Mouse (Mus musculus) hindbrain, embryonic 10.5 days (tissue): ENCODE data around the gene Tmem33. TPM values are rescaled to one million over a fixed set of nuclear protein-coding genes. Genes with fewer than 3 reads are reported as not detected.

ENCODE experiments used
- DNase-seq: peaks from one replicate; pipeline ENCODE4 v3.0.0-alpha.2; 2017; ENCODE audit warnings: low spot score
- H3K27ac ChIP-seq: fragments of 300-500 bp; sonication (generic); 2 replicates; pipeline ENCODE4 v1.5.1; 2016; ENCODE audit warnings: mild to moderate bottlenecking, moderate library complexity
- H3K27me3 ChIP-seq: fragments of 300-500 bp; sonication (generic); 2 replicates; pipeline ENCODE4 v1.6.1; 2016; ENCODE audit warnings: mild to moderate bottlenecking; ENCODE audit not compliant: poor library complexity, insufficient read depth, severe bottlenecking
- H3K36me3 ChIP-seq: fragments of 300-500 bp; sonication (generic); 2 replicates; pipeline ENCODE4 v1.6.1; 2016; ENCODE audit warnings: mild to moderate bottlenecking, moderate library complexity
- H3K4me1 ChIP-seq: fragments of 300-500 bp; sonication (generic); replicated peaks from 2 replicates; pipeline ENCODE4 v1.6.1; 2016; ENCODE audit warnings: mild to moderate bottlenecking
- H3K4me3 ChIP-seq: fragments of 300-500 bp; sonication (generic); 2 replicates; pipeline ENCODE4 v1.5.1; 2016; ENCODE audit warnings: mild to moderate bottlenecking, moderate library complexity
- H3K9me3 ChIP-seq: fragments of 300-500 bp; sonication (generic); 2 replicates; pipeline ENCODE4 v1.6.1; 2016; ENCODE audit warnings: mild to moderate bottlenecking, moderate library complexity
- WGBS: fragments of 180-500 bp; shearing (Covaris S2); methylation state at CpG from one replicate; pipeline ENCODE4 v1.1.7; 2016; 5-methylcytosine and 5-hydroxymethylcytosine counted together
- polyA plus RNA-seq: library from polyadenylated mRNA; unstranded; fragments of >200 nt; fragmentation: Nextera tagmentation; extraction: Ambion mirVana; gene quantifications from 2 replicates; pipeline ENCODE4 v1.2.1, GENCODE M21; 2016

The Tmem33 gene
- polyA plus RNA-seq, 1 experiment from 2014 or later: 118 TPM

DNA sequence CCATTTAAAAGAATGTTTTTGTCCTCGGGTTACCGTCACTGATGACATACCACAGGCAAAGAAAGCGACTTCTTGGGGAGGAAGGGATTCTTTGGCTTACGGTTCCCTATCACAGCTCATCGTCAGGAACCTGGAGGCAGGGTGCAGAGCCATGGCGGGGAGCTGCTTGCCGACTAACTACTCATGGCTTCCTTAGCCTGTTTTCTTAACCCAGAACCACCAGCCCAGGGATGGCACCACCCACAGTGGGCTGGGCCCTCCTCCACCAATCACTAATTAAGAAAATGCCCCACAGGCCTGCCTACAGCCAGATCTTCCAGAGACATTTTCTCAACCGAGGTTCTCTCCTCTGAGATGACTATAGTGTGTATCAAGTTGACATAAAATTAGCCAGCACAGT, 8.9 kb downstream of the Tmem33 start:
- Histone ChIP-seq H3K4me3 (no peak overlapping the region), H3K27ac (no peak overlapping the region), H3K36me3 (peaks cover 55% of the 10 kb centered on the region), H3K9me3 (no peaks in the 10 kb centered on the region), H3K4me1 (no peaks in the 10 kb centered on the region), H3K27me3 (no peaks in the 10 kb centered on the region)
- WGBS: 94% methylated on average over 8 of the region's 8 CpGs
- no peak for DNase-seq

DNA sequence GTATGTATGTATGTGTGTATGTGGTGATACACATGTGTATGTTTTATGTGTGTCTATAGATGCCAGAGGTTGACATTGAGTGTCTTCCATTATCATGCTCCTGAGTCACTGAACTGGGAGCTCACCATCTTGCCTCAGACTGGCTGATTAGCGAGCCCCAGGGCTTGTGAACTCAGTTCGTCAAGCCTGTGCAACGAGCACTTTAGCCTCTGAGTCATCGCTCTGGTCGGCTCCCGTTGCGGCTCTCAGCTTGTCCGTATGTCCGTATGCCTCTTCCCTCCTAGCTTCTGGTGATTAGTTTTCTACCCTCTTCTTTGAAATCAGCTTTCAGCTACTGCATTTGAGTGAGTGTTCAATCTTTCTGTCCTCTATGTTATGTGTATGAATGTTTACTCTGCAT, 19.0 kb downstream of the Tmem33 start:
- Histone ChIP-seq H3K36me3 (peaks cover 71% of the 10 kb centered on the region), H3K27me3 (no peaks in the 10 kb centered on the region), H3K4me3 (no peak overlapping the region), H3K4me1 (no peaks in the 10 kb centered on the region), H3K27ac (no peak overlapping the region), H3K9me3 (no peaks in the 10 kb centered on the region)
- 94% methylated on average over 9 of the region's 9 CpGs for WGBS
- no peak for DNase-seq

DNA sequence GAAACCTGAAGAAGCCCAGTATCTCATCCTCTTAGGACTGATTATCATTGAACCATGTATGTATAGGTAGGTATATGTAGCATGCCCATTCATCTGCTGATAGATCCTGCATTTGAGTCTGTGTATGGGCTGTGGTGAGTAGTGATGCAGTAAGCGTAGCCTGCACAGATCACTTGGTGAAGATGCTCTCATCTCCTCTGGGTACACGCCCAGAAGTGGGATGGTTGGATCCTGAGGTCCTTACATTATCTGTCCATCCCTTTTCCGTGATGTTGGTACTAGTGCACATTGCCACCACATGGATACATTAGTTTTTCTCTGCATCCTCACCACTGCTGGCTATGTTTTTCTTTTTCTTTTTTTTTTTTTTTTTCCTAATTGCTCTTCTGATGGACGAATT, 19.5 kb downstream of the Tmem33 start:
- peaks cover 75% of the 10 kb centered on the region for H3K36me3 ChIP-seq
- H3K4me1 ChIP-seq: no peaks in the 10 kb centered on the region
- no peak overlapping the region for H3K4me3 ChIP-seq
- no peaks in the 10 kb centered on the region for H3K27me3 ChIP-seq
- WGBS: 92% methylated on average over 4 of the region's 4 CpGs
- H3K9me3 ChIP-seq: no peaks in the 10 kb centered on the region
- DNase-seq: no peak
- no peak overlapping the region for H3K27ac ChIP-seq

DNA sequence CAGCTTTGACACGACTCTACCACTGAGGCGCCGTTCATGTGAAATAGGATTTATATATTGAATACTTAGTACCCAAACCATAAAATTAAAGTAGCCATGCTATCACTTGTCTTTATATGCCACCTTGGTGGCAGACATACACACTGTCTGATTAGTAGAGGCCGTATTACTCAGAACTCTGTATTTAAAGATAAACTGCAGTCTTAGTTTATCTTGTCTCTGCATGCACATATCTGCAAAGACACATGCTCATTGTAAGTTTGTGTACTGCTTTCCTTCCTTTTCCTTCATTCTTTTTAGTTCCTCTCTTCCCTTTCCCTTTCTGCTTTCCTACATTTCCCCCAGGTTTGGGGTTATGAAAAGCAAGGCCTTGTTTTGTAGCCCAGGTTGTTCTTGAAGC, 20.0 kb downstream of the Tmem33 start:
- WGBS: 96% methylated on average over 4 of the region's 4 CpGs
- Histone ChIP-seq H3K36me3 (peaks cover 81% of the 10 kb centered on the region), H3K27me3 (no peaks in the 10 kb centered on the region), H3K4me3 (no peak overlapping the region), H3K27ac (no peak overlapping the region), H3K4me1 (no peaks in the 10 kb centered on the region), H3K9me3 (no peaks in the 10 kb centered on the region)
- no peak for DNase-seq

DNA sequence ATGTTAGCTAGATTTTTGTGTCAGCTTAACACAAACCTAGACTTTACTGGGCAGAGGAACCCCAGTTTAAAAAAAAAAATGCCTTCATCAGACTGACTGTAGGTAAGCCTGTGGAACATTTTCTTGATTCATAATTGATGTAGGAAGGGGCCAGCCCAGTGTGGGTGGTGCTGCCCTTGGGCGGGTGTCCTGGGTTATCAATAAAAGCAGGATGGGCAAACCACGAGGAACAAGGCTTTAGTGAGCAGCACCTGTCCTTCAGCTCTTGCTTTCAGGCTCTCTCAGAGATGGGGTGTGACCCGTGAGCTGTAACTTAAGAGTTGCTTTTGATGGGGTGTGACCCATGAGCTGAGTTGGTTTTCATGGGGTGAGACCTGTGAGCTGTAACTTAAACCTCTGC, 34.7 kb downstream of the Tmem33 start:
- Histone ChIP-seq H3K27me3 (no peaks in the 10 kb centered on the region), H3K4me1 (no peaks in the 10 kb centered on the region), H3K4me3 (no peak overlapping the region), H3K27ac (no peak overlapping the region), H3K9me3 (no peaks in the 10 kb centered on the region), H3K36me3 (peaks cover 30% of the 10 kb centered on the region)
- no peak for DNase-seq
- 81% methylated on average over 3 of the region's 3 CpGs for WGBS

DNA sequence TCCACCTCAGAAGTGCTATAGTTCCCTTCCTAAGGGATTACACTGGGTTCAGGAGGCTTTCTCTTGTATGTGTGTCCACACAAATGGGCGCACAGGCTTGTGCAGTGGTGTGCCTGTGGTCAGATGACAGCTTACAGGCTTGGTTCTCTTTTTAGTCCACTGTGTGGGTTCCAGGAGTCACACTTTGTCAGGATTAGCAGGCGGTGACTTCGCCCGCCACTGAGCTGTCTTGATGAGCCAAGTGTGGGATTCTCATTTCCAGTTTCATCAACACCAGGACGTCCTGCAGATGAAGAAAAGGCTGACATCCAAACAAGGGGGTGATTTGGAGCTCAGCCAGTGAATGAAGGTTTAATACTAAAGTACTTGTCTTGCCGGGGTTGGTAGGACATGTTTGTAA, 35.3 kb downstream of the Tmem33 start:
- H3K27ac ChIP-seq: no peak overlapping the region
- H3K4me3 ChIP-seq: no peak overlapping the region
- WGBS: 90% methylated on average over 6 of the region's 6 CpGs
- H3K9me3 ChIP-seq: no peaks in the 10 kb centered on the region
- H3K36me3 ChIP-seq: peaks cover 27% of the 10 kb centered on the region
- no peaks in the 10 kb centered on the region for H3K27me3 ChIP-seq
- no peak for DNase-seq
- H3K4me1 ChIP-seq: no peaks in the 10 kb centered on the region

DNA sequence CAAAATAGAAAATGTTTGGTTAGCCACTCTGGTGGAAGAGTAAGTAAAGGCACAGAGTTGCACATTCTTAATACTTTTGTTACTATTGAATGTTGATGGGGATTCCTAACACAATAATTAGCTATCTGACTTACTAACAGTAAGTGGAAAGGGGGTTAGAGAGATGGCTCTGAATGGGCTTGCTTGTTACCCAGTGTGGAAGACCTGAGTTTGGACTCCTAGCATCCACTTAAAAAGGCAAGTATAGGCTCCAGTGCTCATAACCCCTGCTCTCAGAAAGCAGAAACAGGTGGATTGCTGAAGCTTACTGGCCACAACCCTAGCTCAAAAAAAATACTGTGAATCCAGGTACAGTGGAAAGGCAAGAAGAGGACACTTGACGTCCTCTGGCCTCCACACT, 35.8 kb downstream of the Tmem33 start:
- Histone ChIP-seq H3K27ac (no peak overlapping the region), H3K9me3 (no peaks in the 10 kb centered on the region), H3K4me3 (no peak overlapping the region), H3K36me3 (peaks cover 27% of the 10 kb centered on the region), H3K27me3 (no peaks in the 10 kb centered on the region), H3K4me1 (no peaks in the 10 kb centered on the region)
- no peak for DNase-seq
- WGBS: 89% methylated on average over 1 of the region's 1 CpGs

DNA sequence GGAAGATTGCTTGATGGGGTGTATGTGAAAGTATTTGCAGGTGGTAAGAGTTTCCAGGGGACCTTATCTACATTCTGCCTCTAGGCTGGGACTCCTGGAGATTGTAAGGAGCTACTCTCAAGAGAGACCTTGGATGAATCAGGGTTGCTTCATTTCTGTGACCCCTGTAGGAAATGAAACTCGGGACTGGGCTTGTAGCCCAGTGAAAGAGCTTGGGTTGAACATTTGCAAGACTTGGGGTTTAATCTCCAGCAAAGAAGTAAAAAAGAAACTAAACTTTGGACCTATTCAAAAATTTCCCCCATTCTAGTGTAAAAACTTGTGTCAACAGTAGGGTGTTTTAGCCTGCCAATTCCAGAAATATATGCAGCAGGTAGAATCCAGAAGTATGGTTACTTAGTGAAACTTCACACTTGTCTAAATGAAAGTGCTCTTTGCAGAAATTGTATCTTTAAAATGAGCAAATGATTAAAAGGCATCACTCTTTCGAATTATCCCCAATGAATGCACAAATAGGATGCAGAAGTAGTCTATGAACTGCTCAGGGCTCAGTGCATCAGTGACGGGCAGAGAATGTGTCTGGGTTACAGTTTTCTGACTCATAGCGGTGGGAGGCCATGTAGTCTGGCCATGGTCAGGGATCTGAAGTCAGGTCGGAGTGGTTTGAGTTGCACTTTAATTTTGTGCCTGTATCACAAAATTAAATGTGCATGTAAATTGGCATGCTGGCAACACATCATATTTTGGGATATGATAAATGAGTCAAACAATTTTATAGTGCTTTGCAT, 36.9 kb downstream of the Tmem33 start:
- no peak overlapping the region for H3K4me3 ChIP-seq
- peaks cover 21% of the 10 kb centered on the region for H3K36me3 ChIP-seq
- no peaks in the 10 kb centered on the region for H3K9me3 ChIP-seq
- H3K4me1 ChIP-seq: no peaks in the 10 kb centered on the region
- H3K27ac ChIP-seq: no peak overlapping the region
- WGBS: 90% methylated on average over 5 of the region's 5 CpGs
- no peak for DNase-seq
- H3K27me3 ChIP-seq: no peaks in the 10 kb centered on the region

DNA sequence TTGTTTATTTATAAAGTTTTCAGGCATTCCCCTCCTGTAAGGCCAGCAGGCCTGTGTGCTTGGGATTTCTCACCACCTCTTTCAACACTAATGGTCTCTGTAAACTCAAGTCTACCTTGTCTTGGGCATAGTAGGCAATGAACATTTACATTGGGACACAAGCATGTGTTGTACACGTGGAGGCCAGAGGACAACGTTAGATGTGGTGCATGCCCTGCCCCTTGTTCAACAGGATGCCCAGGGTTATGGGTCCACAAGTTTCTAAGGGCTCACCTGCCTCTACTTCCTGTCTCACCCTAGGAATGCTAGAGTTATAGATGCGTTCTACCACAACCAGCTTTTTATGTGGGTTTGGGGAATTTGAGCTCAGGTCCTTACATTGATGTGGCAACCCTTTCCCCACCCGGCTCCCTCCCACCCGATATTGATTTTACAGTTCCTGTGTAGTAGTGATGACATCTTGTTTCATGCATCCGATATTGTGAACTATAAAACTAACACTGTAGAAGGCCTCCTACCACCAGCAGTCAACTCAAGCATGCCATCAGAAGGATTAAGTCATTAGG, 39.6 kb downstream of the Tmem33 start:
- WGBS: 90% methylated on average over 6 of the region's 6 CpGs
- Histone ChIP-seq H3K9me3 (no peaks in the 10 kb centered on the region), H3K4me3 (no peak overlapping the region), H3K36me3 (peaks cover 11% of the 10 kb centered on the region), H3K4me1 (no peaks in the 10 kb centered on the region), H3K27me3 (no peaks in the 10 kb centered on the region), H3K27ac (no peak overlapping the region)
- DNase-seq: no peak

DNA sequence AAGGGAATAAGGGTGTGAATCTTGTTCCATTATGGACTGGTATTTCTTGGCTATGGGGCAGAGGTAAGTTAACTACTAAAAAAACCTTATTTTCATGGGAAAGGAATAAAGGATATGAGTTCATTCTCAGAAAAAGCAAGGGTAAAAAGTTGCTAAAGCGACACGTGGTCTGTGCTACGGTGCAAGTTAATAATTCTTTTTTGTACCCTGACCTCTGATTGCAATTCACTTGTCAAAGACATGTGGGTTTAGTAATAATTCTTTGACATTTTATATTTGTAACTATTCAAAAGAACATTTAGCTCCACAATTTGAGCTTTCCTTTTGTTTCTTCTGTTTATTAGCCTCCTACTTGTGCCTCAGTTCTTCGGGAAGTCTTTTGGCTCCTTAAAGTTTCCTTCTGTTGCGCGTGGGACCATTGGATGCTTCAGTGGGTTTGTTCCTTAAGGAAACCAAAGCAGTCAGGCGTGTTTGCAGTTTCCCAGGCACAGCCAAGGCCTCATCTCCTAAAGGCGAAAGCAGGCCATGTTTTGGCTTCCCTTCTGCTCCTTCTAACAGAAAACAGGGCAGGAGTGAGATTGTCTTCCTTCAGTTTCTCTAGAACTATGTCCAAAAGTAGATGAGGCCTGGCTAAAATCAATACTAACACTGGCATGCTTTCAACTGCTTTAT, 40.7 kb downstream of the Tmem33 start:
- no peak overlapping the region for H3K27ac ChIP-seq
- peaks cover under 1% of the 10 kb centered on the region; the same call in 1 of the 2 replicates for H3K4me1 ChIP-seq
- no peaks in the 10 kb centered on the region for H3K9me3 ChIP-seq
- no peak for DNase-seq
- WGBS: 94% methylated on average over 8 of the region's 8 CpGs
- no peak overlapping the region for H3K4me3 ChIP-seq
- H3K27me3 ChIP-seq: no peaks in the 10 kb centered on the region
- H3K36me3 ChIP-seq: 0 out of 2 replicates have a peak, but pooled peaks cover 6% of the 10 kb centered on the region

DNA sequence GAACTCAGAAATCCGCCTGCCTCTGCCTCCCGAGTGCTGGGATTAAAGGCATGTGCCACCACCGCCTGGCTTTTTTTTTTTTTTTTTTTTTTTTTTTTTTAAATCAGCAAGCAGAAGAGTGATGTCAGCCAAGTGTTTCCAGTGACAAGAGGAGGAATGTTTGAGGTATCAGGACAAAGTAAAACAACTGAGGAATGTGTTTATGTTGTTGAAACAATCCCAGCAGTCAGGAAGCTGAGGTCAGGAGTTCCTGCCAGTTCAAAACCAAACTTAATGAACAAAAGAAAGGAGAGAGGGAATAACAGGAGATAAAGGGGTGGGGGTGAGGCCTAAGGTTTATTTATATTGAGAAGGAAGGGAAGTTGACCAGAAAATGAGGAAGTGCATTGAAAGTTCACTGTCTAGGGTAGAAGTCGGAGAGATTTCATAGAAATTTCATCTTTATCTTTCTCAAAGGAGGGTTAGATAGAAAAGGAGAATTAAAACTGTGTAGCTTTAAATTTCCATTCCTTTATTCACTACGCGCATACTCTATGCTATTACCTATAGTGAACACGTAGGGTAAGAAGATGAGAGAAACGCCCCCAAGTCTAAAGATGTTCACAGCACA, 41.5 kb downstream of the Tmem33 start:
- Histone ChIP-seq H3K4me1 (peaks cover 3% of the 10 kb centered on the region; the same call in 1 of the 2 replicates), H3K27me3 (no peaks in the 10 kb centered on the region), H3K4me3 (no peak overlapping the region), H3K36me3 (0 out of 2 replicates have a peak, but pooled peaks cover 6% of the 10 kb centered on the region), H3K27ac (no peak overlapping the region), H3K9me3 (no peaks in the 10 kb centered on the region)
- DNase-seq: no peak
- WGBS: 89% methylated on average over 7 of the region's 8 CpGs

DNA sequence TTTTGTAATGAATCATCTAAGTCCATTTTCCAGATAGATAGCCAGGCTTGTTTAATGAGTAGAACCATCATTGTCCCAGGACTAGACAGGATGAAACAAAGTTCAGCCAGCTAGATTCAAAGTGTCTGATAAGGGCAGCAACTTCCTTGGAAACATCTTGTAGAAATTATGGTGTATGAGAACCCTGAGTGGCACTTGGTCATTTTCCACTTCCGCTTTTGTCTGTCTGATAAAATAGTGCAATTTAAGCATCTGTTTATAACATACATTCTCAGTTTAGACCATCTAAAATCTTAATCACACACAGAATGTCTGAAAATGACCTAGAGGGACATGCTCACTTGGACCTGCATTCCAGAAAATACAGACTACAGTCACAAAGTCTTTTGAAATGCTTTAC, 43.5 kb downstream of the Tmem33 start:
- WGBS: 95% methylated on average over 1 of the region's 1 CpGs
- Histone ChIP-seq H3K36me3 (0 out of 2 replicates have a peak, but pooled peaks cover 6% of the 10 kb centered on the region), H3K27me3 (no peaks in the 10 kb centered on the region), H3K4me1 (peaks cover 17% of the 10 kb centered on the region), H3K27ac (no peak overlapping the region), H3K4me3 (no peak overlapping the region), H3K9me3 (no peaks in the 10 kb centered on the region)
- DNase-seq: no peak
